Comparison of ENCODE assay signal across 27 mouse cellular contexts in the genomic region with DNA sequence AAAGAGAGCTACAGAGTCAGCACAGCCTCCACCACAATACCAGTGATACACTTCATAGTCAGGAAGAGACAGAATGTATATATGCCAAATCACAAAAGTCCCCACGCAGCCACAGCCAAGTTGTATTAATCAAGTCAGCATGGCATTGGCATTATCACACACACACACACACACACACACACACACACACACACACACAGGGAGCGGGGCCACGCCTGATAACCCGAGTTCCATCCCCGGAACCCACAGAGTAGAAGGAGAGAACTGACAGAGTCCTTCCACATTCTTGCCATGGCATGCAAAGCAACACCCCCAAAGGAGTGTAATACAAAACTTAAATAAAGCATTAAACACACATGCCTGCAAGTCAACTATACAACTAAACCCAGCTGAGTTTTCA. TPM values are rescaled to one million over a fixed set of nuclear protein-coding genes. Genes with fewer than 3 reads are reported as not detected.
DNase-seq lines count a peak whose midpoint lies in the region; ATAC-seq and TF ChIP-seq lines count a peak whose summit lies in the region.
"Had no signal": no experiment of that assay in that cellular context is flagged by ENCODE, and none has a peak within 500 bp of the region (broad histone marks: within the 10 kb centered on the region; RNA-seq: fewer than 3 reads in every experiment).

No protein-coding gene starts in this region.

- H3K36me3 ChIP-seq in embryonic facial prominence, embryonic 13.5 days: no peaks in the 10 kb centered on the region
- peaks cover 8% of the 10 kb centered on the region; the same call in 1 of the 2 replicates for H3K36me3 ChIP-seq in embryonic facial prominence, embryonic 10.5 days (replicated peaks)
- H3K36me3 ChIP-seq in liver, embryonic 12.5 days: 0 out of 2 replicates have a peak, but pooled peaks cover 5% of the 10 kb centered on the region
- H3K36me3 ChIP-seq in MEL (ENCODE audit: control insufficient read depth in 1 of 2, insufficient read depth in 2 of 2, low read length in 2 of 2): peaks cover 0 to 3% of the 10 kb centered on the region in 2 experiments; a peak in 2 of 4 replicates
- H3K36me3 ChIP-seq: embryonic facial prominence, embryonic 15.5 days had no signal

- TF ChIP-seq EP300 in MEL (IDR thresholded peaks at IDR 0.05; ENCODE audit: low read depth in 1 of 2, low read length in 2 of 2): peak; percentile 38 to 67; a peak in 3 of 4 replicates

- no peak for TF ChIP-seq RAD21 in MEL (IDR thresholded peaks at IDR 0.05; ENCODE audit: low read depth, low read length)

- H3K4me3 ChIP-seq in embryonic facial prominence, embryonic 13.5 days: no peak overlapping the region
- H3K4me3 ChIP-seq in embryonic facial prominence, embryonic 10.5 days: no peak overlapping the region
- H3K4me3 ChIP-seq in liver, embryonic 12.5 days: no peak overlapping the region
- no peak overlapping the region for H3K4me3 ChIP-seq in MEL (ENCODE audit: control insufficient read depth in 1 of 2, insufficient read depth in 1 of 2, low read depth in 2 of 2, low read length in 2 of 2)
- H3K4me3 ChIP-seq: embryonic facial prominence, embryonic 12.5 days; embryonic facial prominence, embryonic 15.5 days; erythroblast, embryonic 14.5 days; forebrain, embryonic 10.5 days; forebrain, embryonic 12.5 days; forebrain, embryonic 15.5 days had no signal

- no peaks in the 10 kb centered on the region for H3K9me3 ChIP-seq in embryonic facial prominence, embryonic 13.5 days
- H3K9me3 ChIP-seq in embryonic facial prominence, embryonic 10.5 days: no peaks in the 10 kb centered on the region
- H3K9me3 ChIP-seq in liver, embryonic 12.5 days (replicated peaks): no peaks in the 10 kb centered on the region
- no peaks in the 10 kb centered on the region for H3K9me3 ChIP-seq in MEL (replicated peaks; ENCODE audit: insufficient read depth, low read length)
- H3K9me3 ChIP-seq: embryonic facial prominence, embryonic 12.5 days; embryonic facial prominence, embryonic 15.5 days; forebrain, embryonic 10.5 days; forebrain, embryonic 12.5 days; forebrain, embryonic 15.5 days; G1E had no signal

- no peak overlapping the region for H3K4me2 ChIP-seq in embryonic facial prominence, embryonic 13.5 days
- H3K4me2 ChIP-seq in liver, embryonic 12.5 days: no peak overlapping the region
- H3K4me2 ChIP-seq: embryonic facial prominence, embryonic 12.5 days; embryonic facial prominence, embryonic 15.5 days; forebrain, embryonic 12.5 days; forebrain, embryonic 15.5 days had no signal

- DNase-seq in embryonic facial prominence, embryonic 10.5 days (ENCODE audit: low spot score): no peak
- DNase-seq in liver (peak; percentile 18), MEL (ENCODE audit: low read depth, low spot score) (peak; percentile 52)
- no peak for DNase-seq in lung, postnatal 14 days
- DNase-seq in adrenal gland, adult 18-20 months (ENCODE audit: low spot score in 2 of 2): no peak
- DNase-seq: adrenal gland, adult 8-10 months; adrenal gland, postnatal 14 days; adrenal gland, postnatal 36 days; B cell, adult 2 months; cerebellum, adult 11-12 months; cerebellum, adult 2 months; cerebellum, adult 9-10 months; cerebellum, postnatal 25 days; embryo, embryonic 11 days; forebrain, postnatal 0 days had no signal

- H3K9ac ChIP-seq in embryonic facial prominence, embryonic 13.5 days: no peak overlapping the region
- no peak overlapping the region for H3K9ac ChIP-seq in liver, embryonic 12.5 days
- no peak overlapping the region for H3K9ac ChIP-seq in MEL (ENCODE audit: control insufficient read depth, low read depth, low read length, poor library complexity, severe bottlenecking)
- H3K9ac ChIP-seq: embryonic facial prominence, embryonic 12.5 days; embryonic facial prominence, embryonic 15.5 days; forebrain, embryonic 12.5 days; forebrain, embryonic 15.5 days; forebrain, postnatal 0 days had no signal

- no peaks in the 10 kb centered on the region for H3K27me3 ChIP-seq in embryonic facial prominence, embryonic 13.5 days
- H3K27me3 ChIP-seq in embryonic facial prominence, embryonic 10.5 days (replicated peaks; ENCODE audit: low read depth, poor library complexity, severe bottlenecking): no peaks in the 10 kb centered on the region
- H3K27me3 ChIP-seq in liver, embryonic 12.5 days (replicated peaks): no peaks in the 10 kb centered on the region
- H3K27me3 ChIP-seq in MEL (ENCODE audit: control insufficient read depth in 1 of 2, insufficient read depth in 2 of 2, low read length in 2 of 2): no peaks in the 10 kb centered on the region
- H3K27me3 ChIP-seq: CH12.LX; embryonic facial prominence, embryonic 12.5 days; embryonic facial prominence, embryonic 15.5 days; forebrain, embryonic 12.5 days; forebrain, embryonic 15.5 days had no signal

- TF ChIP-seq POLR2A in MEL (IDR thresholded peaks at IDR 0.05; ENCODE audit: control insufficient read depth in 1 of 2, insufficient read depth in 1 of 2, low read depth in 1 of 2, low read length in 2 of 2, poor library complexity in 1 of 2): no peak

- no peak for ATAC-seq in embryonic facial prominence, embryonic 13.5 days (ENCODE audit: insufficient number of reproducible peaks, insufficient read depth, low FRiP score, low TSS enrichment, low read depth)
- no peak for ATAC-seq in liver, embryonic 12.5 days
- peak; percentile 43; the same call in 1 of the 2 replicates for ATAC-seq in megakaryocyte progenitor cell, adult 5-6 weeks (replicated peaks; ENCODE audit: poor library complexity)
- ATAC-seq: CD4-positive, CD25-positive, alpha-beta regulatory T cell, adult 4 months; forebrain, embryonic 15.5 days; forebrain, postnatal 0 days had no signal

- 49% methylated on average over 5 of the region's 5 CpGs for WGBS in embryonic facial prominence, embryonic 13.5 days
- WGBS in embryonic facial prominence, embryonic 10.5 days: 89% methylated on average over 5 of the region's 5 CpGs
- 38% methylated on average over 5 of the region's 5 CpGs for WGBS in liver, embryonic 12.5 days (ENCODE audit: insufficient replicate concordance)

- peak overlapping the region; percentile 57; the same call in 1 of the 2 replicates for H3K27ac ChIP-seq in embryonic facial prominence, embryonic 13.5 days
- no peak overlapping the region for H3K27ac ChIP-seq in embryonic facial prominence, embryonic 10.5 days (replicated peaks)
- no peak overlapping the region for H3K27ac ChIP-seq in liver, embryonic 12.5 days
- H3K27ac ChIP-seq in MEL (ENCODE audit: control insufficient read depth, low read depth, low read length): no peak overlapping the region
- H3K27ac ChIP-seq: embryonic facial prominence, embryonic 12.5 days; embryonic facial prominence, embryonic 15.5 days; forebrain, embryonic 10.5 days; forebrain, embryonic 12.5 days; forebrain, embryonic 15.5 days had no signal

- TF ChIP-seq CTCF in MEL (IDR thresholded peaks at IDR 0.05 in 2 of 3, conservative IDR thresholded peaks at IDR 0.05 in 1 of 3; ENCODE audit: control insufficient read depth in 1 of 3, insufficient read depth in 1 of 3, low read depth in 2 of 3, low read length in 3 of 3, poor library complexity in 1 of 3, severe bottlenecking in 1 of 3): no peak

- no peaks in the 10 kb centered on the region for H3K79me2 ChIP-seq in MEL (ENCODE audit: control insufficient read depth, insufficient read depth, low read length, poor library complexity)

- H3K4me1 ChIP-seq in embryonic facial prominence, embryonic 13.5 days: peaks cover 22% of the 10 kb centered on the region
- peaks cover 11% of the 10 kb centered on the region for H3K4me1 ChIP-seq in embryonic facial prominence, embryonic 10.5 days
- H3K4me1 ChIP-seq in liver, embryonic 12.5 days: peaks cover 6% of the 10 kb centered on the region
- H3K4me1 ChIP-seq in MEL (ENCODE audit: control insufficient read depth in 1 of 2, insufficient read depth in 2 of 2, low read length in 2 of 2): peaks cover 4% of the 10 kb centered on the region in 2 experiments; a peak in 2 of 4 replicates

TF ChIP-seq in MEL, 35 proteins besides CTCF, POLR2A, EP300 and RAD21 (continues in another document):
- 0 out of 2 replicates have a peak, but pooled peaks have one; percentile 25 for TF ChIP-seq ETS1 (IDR thresholded peaks at IDR 0.05; ENCODE audit: low read depth, low read length)
- TF ChIP-seq BHLHE40 (IDR thresholded peaks at IDR 0.05; ENCODE audit: borderline replicate concordance, low read depth, low read length): no peak

RNA-seq across cellular contexts. Expression of gene Gpr19, which starts 18.8 kb away (rescaled TPM):
- polyA plus RNA-seq in embryonic facial prominence, embryonic 13.5 days (2015; fragmentation: Nextera tagmentation; extraction: Ambion mirVana): 9.1 TPM in 2 replicates
- polyA plus RNA-seq in embryonic facial prominence, embryonic 10.5 days (2016; fragmentation: Nextera tagmentation; extraction: Ambion mirVana): 14.5 and 16.1 TPM in 2 replicates
- 7.1 and 8.4 TPM in 2 replicates for polyA plus RNA-seq in liver, embryonic 12.5 days (2016; fragmentation: Nextera tagmentation; extraction: Ambion mirVana)
- total RNA-seq in MEL (2012; rRNA removed): 8.4 and 9.0 TPM in 2 replicates
- polyA plus RNA-seq in MEL (2012; ENCODE audit: insufficient read depth in 1 of 2, insufficient read length in 2 of 2, low read depth in 1 of 2, low replicate concordance in 2 of 2, missing spikeins in 1 of 2): 10 to 100 TPM in 1 of 2 experiments, not detected in 1; 11.7 TPM
- total RNA-seq in megakaryocyte progenitor cell, adult 5-6 weeks (2015): 7.7 and 12.8 TPM in 2 replicates
- total RNA-seq in megakaryocyte progenitor cell, adult 5-6 weeks (2017): 7.2 and 7.6 TPM in 2 replicates
- total RNA-seq in adrenal gland, adult 18-20 months (2021): 1 to 10 TPM; 5.3 to 6.5 TPM

RNA-seq across cellular contexts. Expression of gene Cdkn1b, which starts 40.6 kb away (rescaled TPM):
- 18.9 and 24.4 TPM in 2 replicates for polyA plus RNA-seq in embryonic facial prominence, embryonic 13.5 days (2015; fragmentation: Nextera tagmentation; extraction: Ambion mirVana)
- 15.3 and 16.7 TPM in 2 replicates for polyA plus RNA-seq in embryonic facial prominence, embryonic 10.5 days (2016; fragmentation: Nextera tagmentation; extraction: Ambion mirVana)
- 9.5 and 9.9 TPM in 2 replicates for polyA plus RNA-seq in liver, embryonic 12.5 days (2016; fragmentation: Nextera tagmentation; extraction: Ambion mirVana)
- 7.7 and 12.0 TPM in 2 replicates for total RNA-seq in MEL (2012; rRNA removed)
- 10 to 100 TPM in 1 of 2 experiments, not detected in 1; 21.2 TPM for polyA plus RNA-seq in MEL (2012; ENCODE audit: insufficient read depth in 1 of 2, insufficient read length in 2 of 2, low read depth in 1 of 2, low replicate concordance in 2 of 2, missing spikeins in 1 of 2)
- total RNA-seq in megakaryocyte progenitor cell, adult 5-6 weeks (2015): 20.1 and 21.1 TPM in 2 replicates
- total RNA-seq in megakaryocyte progenitor cell, adult 5-6 weeks (2017): 36.8 and 39.1 TPM in 2 replicates
- 10 to 100 TPM; 30.6 to 33.0 TPM for total RNA-seq in adrenal gland, adult 18-20 months (2021)

RNA-seq across cellular contexts. Expression of gene Crebl2, which starts 49.6 kb away (rescaled TPM):
- polyA plus RNA-seq in embryonic facial prominence, embryonic 13.5 days (2015; fragmentation: Nextera tagmentation; extraction: Ambion mirVana): 3.2 and 3.9 TPM in 2 replicates
- 1.2 TPM in 2 replicates for polyA plus RNA-seq in embryonic facial prominence, embryonic 10.5 days (2016; fragmentation: Nextera tagmentation; extraction: Ambion mirVana)
- polyA plus RNA-seq in liver, embryonic 12.5 days (2016; fragmentation: Nextera tagmentation; extraction: Ambion mirVana): 1.2 and 1.8 TPM in 2 replicates
- total RNA-seq in MEL (2012; rRNA removed): 1.5 and 2.1 TPM in 2 replicates
- polyA plus RNA-seq in MEL (2012; ENCODE audit: insufficient read depth in 1 of 2, insufficient read length in 2 of 2, low read depth in 1 of 2, low replicate concordance in 2 of 2, missing spikeins in 1 of 2): 1 to 10 TPM in 1 of 2 experiments, not detected in 1; 3.7 TPM
- total RNA-seq in megakaryocyte progenitor cell, adult 5-6 weeks (2015): 2.0 and 4.5 TPM in 2 replicates
- total RNA-seq in megakaryocyte progenitor cell, adult 5-6 weeks (2017): 2.5 and 4.1 TPM in 2 replicates
- 10 to 100 TPM; 29.6 to 36.7 TPM for total RNA-seq in adrenal gland, adult 18-20 months (2021)

Comparison
In these comparisons a context has a peak if more than half of its experiments do, and no peak if none do; other contexts are left out.
1. DNase-seq: peak in liver (single experiment) and MEL (single experiment); none in embryonic facial prominence, embryonic 10.5 days (single experiment), lung, postnatal 14 days (single experiment) and adrenal gland, adult 18-20 months (0 of 2).